9 mouse cellular contexts compared by ENCODE assay signal in the genomic region with DNA sequence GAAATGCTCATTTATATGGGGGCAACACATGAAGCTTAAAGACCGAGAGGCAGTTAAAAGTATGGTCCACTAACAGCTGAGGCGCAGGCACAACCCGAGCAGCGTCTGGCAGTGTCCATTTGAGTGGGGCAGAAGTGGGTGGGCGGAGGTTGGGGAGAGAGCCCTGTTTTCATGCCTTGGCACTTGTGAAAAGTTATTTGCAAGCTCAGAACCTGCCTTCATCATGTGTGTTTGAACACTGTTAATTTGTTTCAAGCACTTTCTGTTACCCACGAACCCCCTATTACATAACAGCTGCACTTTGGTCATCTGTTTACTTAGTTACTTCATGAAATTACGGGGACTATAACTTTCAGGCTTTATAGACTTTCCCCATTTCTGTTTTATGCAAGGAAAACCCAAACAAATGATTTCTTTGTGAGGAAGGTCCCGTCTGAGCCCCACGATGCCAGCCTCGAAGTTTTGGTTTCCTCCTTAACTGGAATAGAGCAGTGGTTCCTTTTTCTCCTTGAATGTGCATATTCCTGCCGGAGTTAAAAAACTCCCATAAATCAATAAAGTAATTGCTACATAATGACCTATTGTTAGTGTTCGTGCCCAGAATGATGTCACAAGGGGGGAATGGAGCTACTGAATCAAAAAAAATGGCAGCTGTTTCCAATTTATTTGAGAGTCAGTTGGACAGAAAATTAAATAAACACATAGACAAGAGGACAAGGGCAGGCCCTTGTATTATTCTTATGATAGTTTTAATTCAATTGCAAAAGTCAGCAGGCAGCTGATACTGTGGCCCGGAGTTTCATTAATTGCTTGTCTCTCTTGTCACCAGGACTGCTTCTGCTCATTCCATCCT.
DNase-seq lines count a peak whose midpoint lies in the region; ATAC-seq and TF ChIP-seq lines count a peak whose summit lies in the region.
"Had no signal": no experiment of that assay in that cellular context is flagged by ENCODE, and none has a peak within 500 bp of the region (broad histone marks: within the 10 kb centered on the region; RNA-seq: fewer than 3 reads in every experiment).

No protein-coding gene starts in this region.

- intact Hi-C loops in left cerebral cortex, postnatal 25 days (cut with DNase I) = no loop called here

- DNase-seq in liver, adult 2 months (ENCODE audit: extremely low read depth, low read depth, low spot score) = peak; percentile 98
- no peak for DNase-seq in layer of hippocampus, adult 9-10 months (ENCODE audit: low spot score)
- DNase-seq in left cerebral cortex, postnatal 25 days (ENCODE audit: low spot score in 2 of 2) = no peak

- H3K9ac ChIP-seq in liver, adult 2 months (ENCODE audit: low read depth, low read length) = peak overlapping the region; percentile 54
- no peak overlapping the region for H3K9ac ChIP-seq in liver, embryonic 12.5 days
- H3K9ac ChIP-seq in embryonic facial prominence, embryonic 12.5 days = no peak overlapping the region
- H3K9ac ChIP-seq in kidney, embryonic 16.5 days (replicated peaks; ENCODE audit: low read length) = no peak overlapping the region

- H3K79me2 ChIP-seq in liver, adult 2 months (ENCODE audit: control insufficient read depth, insufficient read depth, low read length) = no peaks in the 10 kb centered on the region
- no peaks in the 10 kb centered on the region for H3K79me2 ChIP-seq in myocyte (ENCODE audit: control insufficient read depth, insufficient read depth)

- H3K4me2 ChIP-seq in liver, embryonic 12.5 days = no peak overlapping the region
- no peak overlapping the region for H3K4me2 ChIP-seq in embryonic facial prominence, embryonic 12.5 days (replicated peaks)
- H3K4me2 ChIP-seq in kidney, embryonic 16.5 days (replicated peaks; ENCODE audit: low read depth, low read length) = no peak overlapping the region
- peak overlapping the region; percentile 57 for H3K4me2 ChIP-seq in myocyte (ENCODE audit: low read depth)

- no peak overlapping the region for H3ac ChIP-seq in myocyte (ENCODE audit: control insufficient read depth, insufficient read length)

- peak overlapping the region; percentile 84 for H3K27ac ChIP-seq in liver, adult 2 months (replicated peaks; ENCODE audit: insufficient read depth, low read depth, low read length)
- H3K27ac ChIP-seq in liver, embryonic 12.5 days = no peak overlapping the region
- peak overlapping the region; percentile 78 for H3K27ac ChIP-seq in embryonic facial prominence, embryonic 12.5 days
- no peak overlapping the region for H3K27ac ChIP-seq in kidney, embryonic 16.5 days (ENCODE audit: low read length)

- H3K4me3 ChIP-seq in liver, adult 2 months (ENCODE audit: insufficient read depth, low read depth, low read length) = peak overlapping the region; percentile 50
- H3K4me3 ChIP-seq in liver, embryonic 12.5 days = no peak overlapping the region
- no peak overlapping the region for H3K4me3 ChIP-seq in embryonic facial prominence, embryonic 12.5 days
- H3K4me3 ChIP-seq in kidney, embryonic 16.5 days (ENCODE audit: low read length) = no peak overlapping the region
- no peak overlapping the region for H3K4me3 ChIP-seq in myocyte
- H3K4me3 ChIP-seq: megakaryocyte, embryonic 14.5 days had no signal

- no peak for TF ChIP-seq POLR2A in liver, adult 2 months (IDR thresholded peaks at IDR 0.05; ENCODE audit: extremely low read depth, insufficient read depth, low read length)
- TF ChIP-seq POLR2A in myocyte (IDR thresholded peaks at IDR 0.05; ENCODE audit: insufficient read length, low read depth) = no peak

- H3K9me3 ChIP-seq in liver, embryonic 12.5 days (replicated peaks) = peaks cover 19% of the 10 kb centered on the region; the same call in 1 of the 2 replicates
- H3K9me3 ChIP-seq in embryonic facial prominence, embryonic 12.5 days = no peaks in the 10 kb centered on the region
- 0 out of 2 replicates have a peak, but pooled peaks cover 3% of the 10 kb centered on the region for H3K9me3 ChIP-seq in kidney, embryonic 16.5 days (ENCODE audit: low read length)

- H3K4me1 ChIP-seq in liver, adult 2 months (ENCODE audit: control insufficient read depth, insufficient read depth, low read length) = peaks cover 7% of the 10 kb centered on the region; the same call in 1 of the 2 replicates
- H3K4me1 ChIP-seq in liver, embryonic 12.5 days = no peaks in the 10 kb centered on the region
- H3K4me1 ChIP-seq in embryonic facial prominence, embryonic 12.5 days = peaks cover 13% of the 10 kb centered on the region
- peaks cover 15% of the 10 kb centered on the region for H3K4me1 ChIP-seq in kidney, embryonic 16.5 days (ENCODE audit: insufficient read depth, low read length)
- H3K4me1 ChIP-seq: megakaryocyte, embryonic 14.5 days had no signal

- no peaks in the 10 kb centered on the region for H3K27me3 ChIP-seq in liver, adult 2 months (ENCODE audit: control insufficient read depth, insufficient read depth, low read length)
- H3K27me3 ChIP-seq in liver, embryonic 12.5 days (replicated peaks) = no peaks in the 10 kb centered on the region
- H3K27me3 ChIP-seq in embryonic facial prominence, embryonic 12.5 days = no peaks in the 10 kb centered on the region
- H3K27me3 ChIP-seq in kidney, embryonic 16.5 days (ENCODE audit: insufficient read depth, low read length) = 0 out of 2 replicates have a peak, but pooled peaks cover 3% of the 10 kb centered on the region
- no peaks in the 10 kb centered on the region for H3K27me3 ChIP-seq in myocyte (ENCODE audit: control insufficient read depth, insufficient read depth, insufficient read length)
- H3K27me3 ChIP-seq: megakaryocyte, embryonic 14.5 days; Patski had no signal

- no peak for TF ChIP-seq CTCF in liver, adult 2 months (IDR thresholded peaks at IDR 0.05; ENCODE audit: low read depth, low read length)

- no peak for ATAC-seq in liver, embryonic 12.5 days
- peak; percentile 52; the same call in 1 of the 2 replicates for ATAC-seq in embryonic facial prominence, embryonic 12.5 days (ENCODE audit: insufficient number of reproducible peaks, insufficient read depth, low FRiP score, low TSS enrichment)
- ATAC-seq in kidney, embryonic 16.5 days (ENCODE audit: low FRiP score, low TSS enrichment) = 0 out of 2 replicates have a peak, but pooled peaks have one; percentile 49
- ATAC-seq: Patski had no signal

- no peaks in the 10 kb centered on the region for H3K36me3 ChIP-seq in liver, adult 2 months (ENCODE audit: control insufficient read depth, insufficient read depth, low read length)
- no peaks in the 10 kb centered on the region for H3K36me3 ChIP-seq in liver, embryonic 12.5 days
- no peaks in the 10 kb centered on the region for H3K36me3 ChIP-seq in embryonic facial prominence, embryonic 12.5 days
- no peaks in the 10 kb centered on the region for H3K36me3 ChIP-seq in kidney, embryonic 16.5 days (ENCODE audit: insufficient read depth, low read length)
- no peaks in the 10 kb centered on the region for H3K36me3 ChIP-seq in myocyte (ENCODE audit: control insufficient read depth, insufficient read depth)

- WGBS in liver, adult 2 months = 18% methylated on average over 13 of the region's 13 CpGs
- 57% methylated on average over 13 of the region's 13 CpGs for WGBS in liver, embryonic 12.5 days (ENCODE audit: insufficient replicate concordance)
- 39% methylated on average over 13 of the region's 13 CpGs for WGBS in embryonic facial prominence, embryonic 12.5 days
- WGBS in kidney, embryonic 16.5 days = 36% methylated on average over 13 of the region's 13 CpGs

TF ChIP-seq in myocyte, 11 proteins besides CTCF, POLR2A, EP300 and RAD21:
- TF ChIP-seq POLR2AphosphoS2 (IDR thresholded peaks at IDR 0.05; ENCODE audit: insufficient read length, low read depth) = no peak
- TF ChIP-seq MYOG (IDR thresholded peaks at IDR 0.05; ENCODE audit: control insufficient read depth in 1 of 3, insufficient read depth in 1 of 3, insufficient read length in 2 of 3, low read depth in 2 of 3) = peak in 1 of 3 experiments; percentile 22
- TF ChIP-seq CEBPB (IDR thresholded peaks at IDR 0.05; ENCODE audit: insufficient read depth, poor library complexity, severe bottlenecking) = 0 out of 2 replicates have a peak, but pooled peaks have one; percentile 1
- TF ChIP-seq MYOD1 (IDR thresholded peaks at IDR 0.05; ENCODE audit: control insufficient read depth in 1 of 3, insufficient read length in 2 of 3, low read depth in 2 of 3) = peak in 1 of 3 experiments; percentile 6

Comparison
In these comparisons a context has a peak if more than half of its experiments do, and no peak if none do; other contexts are left out.
1. H3K27ac ChIP-seq: peak in liver, adult 2 months (single experiment) and embryonic facial prominence, embryonic 12.5 days (single experiment); none in liver, embryonic 12.5 days (single experiment) and kidney, embryonic 16.5 days (single experiment).